Mouse (Mus musculus): ENCODE data around the gene Swap70. TPM values are rescaled to one million over a fixed set of nuclear protein-coding genes. Genes with fewer than 3 reads are reported as not detected.
A peak's percentile ranks its signal among the peaks of the same experiment; 100 is the strongest.

Swap70 gene
- total and polyA plus RNA-seq, 2 experiments from 2014 or later, result 8.5 to 9.1 TPM

DNA sequence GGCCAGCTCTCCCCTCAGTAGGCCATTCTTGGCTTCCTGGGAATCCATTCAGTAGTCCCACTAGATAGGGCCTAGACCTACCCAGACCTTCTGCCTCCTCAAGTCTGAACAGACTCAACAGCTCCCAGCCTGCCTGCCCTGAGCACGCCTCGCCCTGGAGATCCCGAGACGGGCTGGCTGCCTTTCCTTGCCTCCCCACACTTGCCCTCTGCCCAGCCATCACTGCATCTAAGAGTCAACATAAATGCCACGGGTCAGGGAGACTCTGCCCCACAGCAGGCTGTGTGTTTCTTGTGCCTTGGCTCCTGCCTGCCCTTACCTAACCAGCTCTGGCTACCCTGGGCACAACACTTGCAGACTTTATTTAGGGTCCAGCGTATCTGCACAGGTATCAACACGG is 76.6 kb downstream of the Swap70 start:
- Histone ChIP-seq H3K4me3 (ENCODE audit: low read length) (no peak overlapping the region), H3K9me3 (ENCODE audit: low read length) (no peaks in the 10 kb centered on the region), H3K4me1 (ENCODE audit: insufficient read depth, low read length) (no peaks in the 10 kb centered on the region), H3K4me2 (ENCODE audit: low read depth, low read length) (no peak overlapping the region), H3K27ac (peak overlapping the region; percentile 64; the same call in 1 of the 2 replicates), H3K9ac (replicated peaks; ENCODE audit: low read length) (no peak overlapping the region), H3K27me3 (ENCODE audit: insufficient read depth, low read length) (no peaks in the 10 kb centered on the region), H3K36me3 (ENCODE audit: insufficient read depth, low read length) (no peaks in the 10 kb centered on the region)
- no peak for TF ChIP-seq CTCF (IDR thresholded peaks at IDR 0.05; ENCODE audit: low read depth)
- WGBS, result 92% methylated on average over 7 of the region's 7 CpGs
- DNase-seq (ENCODE audit: low spot score) (no peak), ATAC-seq (no peak)

DNA sequence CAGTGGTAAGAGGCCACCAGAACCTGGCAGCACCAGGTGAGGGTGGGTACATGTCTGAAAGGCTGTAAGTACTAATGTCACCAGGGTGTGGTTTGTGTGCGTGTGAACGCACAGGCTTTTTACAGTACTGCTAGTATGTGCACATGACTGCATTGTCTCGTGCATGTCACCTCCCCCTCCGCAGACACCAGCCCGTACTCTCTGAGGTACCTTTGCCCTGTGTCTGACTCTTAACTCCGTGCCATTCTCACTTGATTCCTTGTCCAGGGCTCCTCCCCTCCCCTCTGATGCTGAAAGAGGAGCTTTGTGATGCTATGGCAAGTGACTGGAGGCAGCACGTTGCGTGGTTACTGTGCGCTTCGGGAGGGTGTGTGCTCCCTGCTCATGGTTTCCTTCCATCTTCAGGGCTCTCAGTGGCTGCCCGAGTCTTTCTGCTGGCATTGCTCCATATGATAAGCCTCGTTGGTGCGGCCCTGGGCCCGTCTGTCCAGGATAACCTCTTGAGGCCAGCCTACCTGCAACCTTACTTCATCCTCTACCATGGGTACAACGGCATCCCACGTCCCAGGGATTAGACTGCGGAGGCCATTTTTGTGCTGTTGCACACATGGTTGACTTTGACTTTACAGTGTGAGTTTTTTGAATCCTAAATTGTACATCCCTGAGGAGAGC is 77.4 kb downstream of the Swap70 start:
- H3K36me3 ChIP-seq (ENCODE audit: insufficient read depth, low read length), result no peaks in the 10 kb centered on the region
- no peaks in the 10 kb centered on the region for H3K4me1 ChIP-seq (ENCODE audit: insufficient read depth, low read length)
- DNase-seq (ENCODE audit: low spot score) (no peak), ATAC-seq (no peak)
- no peaks in the 10 kb centered on the region for H3K27me3 ChIP-seq (ENCODE audit: insufficient read depth, low read length)
- H3K4me3 ChIP-seq (ENCODE audit: low read length), result no peak overlapping the region
- TF ChIP-seq CTCF (IDR thresholded peaks at IDR 0.05; ENCODE audit: low read depth), result no peak
- no peak overlapping the region for H3K27ac ChIP-seq
- no peak overlapping the region for H3K9ac ChIP-seq (replicated peaks; ENCODE audit: low read length)
- WGBS, result 92% methylated on average over 17 of the region's 17 CpGs
- H3K4me2 ChIP-seq (ENCODE audit: low read depth, low read length), result no peak overlapping the region
- H3K9me3 ChIP-seq (ENCODE audit: low read length), result no peaks in the 10 kb centered on the region

DNA sequence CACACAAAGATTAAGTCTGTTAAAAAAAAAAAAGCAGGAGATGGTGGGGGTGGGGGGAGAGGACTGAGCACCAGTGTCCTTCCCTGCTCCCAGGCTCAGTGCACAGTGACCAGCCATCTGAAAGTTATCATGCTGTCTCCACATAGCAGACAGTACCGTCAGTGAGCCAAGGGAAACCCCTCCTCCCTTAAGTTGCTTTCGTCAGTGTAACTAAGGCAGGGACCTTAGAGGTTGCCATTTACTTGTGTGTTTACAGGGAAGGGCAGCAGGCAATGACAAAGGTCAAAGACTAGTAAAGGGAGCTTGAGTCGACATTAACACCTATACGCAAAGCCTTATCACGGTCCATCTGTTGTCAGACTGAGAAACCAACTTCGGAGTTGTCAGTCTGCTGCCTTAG is 81.4 kb downstream of the Swap70 start:
- WGBS, result 80% methylated on average over 6 of the region's 6 CpGs
- H3K9me3 ChIP-seq (ENCODE audit: low read length), result no peaks in the 10 kb centered on the region
- H3K4me1 ChIP-seq (ENCODE audit: insufficient read depth, low read length), result no peaks in the 10 kb centered on the region
- no peak overlapping the region for H3K9ac ChIP-seq (replicated peaks; ENCODE audit: low read length)
- no peak for TF ChIP-seq CTCF (IDR thresholded peaks at IDR 0.05; ENCODE audit: low read depth)
- H3K4me3 ChIP-seq (ENCODE audit: low read length), result no peak overlapping the region
- DNase-seq (ENCODE audit: low spot score) (no peak), ATAC-seq (no peak)
- no peak overlapping the region for H3K4me2 ChIP-seq (ENCODE audit: low read depth, low read length)
- H3K36me3 ChIP-seq (ENCODE audit: insufficient read depth, low read length), result peaks cover 8% of the 10 kb centered on the region; the same call in 1 of the 2 replicates
- no peaks in the 10 kb centered on the region for H3K27me3 ChIP-seq (ENCODE audit: insufficient read depth, low read length)
- H3K27ac ChIP-seq, result no peak overlapping the region

DNA sequence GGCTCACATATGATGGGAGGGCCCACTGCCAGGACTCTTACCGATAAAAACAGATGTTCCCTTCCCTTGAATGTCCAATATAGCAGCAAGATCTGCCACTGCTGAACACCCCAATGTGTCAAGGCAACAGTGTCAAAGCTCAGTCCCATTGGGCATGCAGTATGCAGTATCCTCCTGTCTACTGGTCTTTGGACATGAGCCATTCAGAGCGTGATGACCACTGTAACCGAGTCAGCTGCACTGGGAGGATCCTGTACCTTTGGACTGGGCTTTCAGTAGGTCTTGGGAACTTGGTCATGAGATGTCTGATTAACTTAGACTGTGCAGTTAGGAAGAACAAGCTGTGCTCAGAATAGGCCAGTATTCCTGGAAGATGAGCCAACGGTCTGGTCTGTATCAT is 84.0 kb downstream of the Swap70 start:
- Histone ChIP-seq H3K4me3 (ENCODE audit: low read length) (no peak overlapping the region), H3K4me2 (ENCODE audit: low read depth, low read length) (no peak overlapping the region), H3K27me3 (ENCODE audit: insufficient read depth, low read length) (no peaks in the 10 kb centered on the region), H3K4me1 (ENCODE audit: insufficient read depth, low read length) (no peaks in the 10 kb centered on the region), H3K27ac (no peak overlapping the region), H3K36me3 (ENCODE audit: insufficient read depth, low read length) (peaks cover 24% of the 10 kb centered on the region), H3K9me3 (ENCODE audit: low read length) (no peaks in the 10 kb centered on the region), H3K9ac (replicated peaks; ENCODE audit: low read length) (no peak overlapping the region)
- no peak for TF ChIP-seq CTCF (IDR thresholded peaks at IDR 0.05; ENCODE audit: low read depth)
- no peak for DNase-seq (ENCODE audit: low spot score)
- WGBS, result 85% methylated on average over 4 of the region's 4 CpGs
- ATAC-seq, result no peak

DNA sequence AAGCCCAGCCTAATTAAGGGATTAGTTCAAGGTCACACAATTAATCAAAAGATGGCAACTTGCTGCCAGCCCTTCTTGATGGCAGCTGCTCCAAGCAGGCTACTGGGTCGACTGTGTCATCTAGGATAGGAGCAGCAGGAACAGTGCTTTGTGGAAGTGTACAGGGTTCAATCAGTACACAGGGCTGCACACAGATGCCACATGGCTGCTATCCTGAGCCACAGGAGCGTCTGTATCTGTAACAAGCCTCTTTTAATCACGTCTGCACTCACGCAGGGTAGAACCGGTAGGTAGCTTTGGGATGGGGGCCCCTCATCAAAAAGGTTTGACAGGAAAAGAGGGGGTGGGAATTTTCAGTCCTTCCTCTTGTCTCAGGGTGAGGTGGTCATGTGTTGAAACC is 84.8 kb downstream of the Swap70 start:
- ATAC-seq (no peak), DNase-seq (ENCODE audit: low spot score) (no peak)
- WGBS, result 66% methylated on average over 5 of the region's 5 CpGs
- H3K9ac ChIP-seq (replicated peaks; ENCODE audit: low read length), result no peak overlapping the region
- no peak for TF ChIP-seq CTCF (IDR thresholded peaks at IDR 0.05; ENCODE audit: low read depth)
- no peak overlapping the region for H3K4me2 ChIP-seq (ENCODE audit: low read depth, low read length)
- H3K4me1 ChIP-seq (ENCODE audit: insufficient read depth, low read length), result no peaks in the 10 kb centered on the region
- H3K27me3 ChIP-seq (ENCODE audit: insufficient read depth, low read length), result no peaks in the 10 kb centered on the region
- no peaks in the 10 kb centered on the region for H3K9me3 ChIP-seq (ENCODE audit: low read length)
- no peak overlapping the region for H3K4me3 ChIP-seq (ENCODE audit: low read length)
- peaks cover 27% of the 10 kb centered on the region for H3K36me3 ChIP-seq (ENCODE audit: insufficient read depth, low read length)
- H3K27ac ChIP-seq, result no peak overlapping the region

DNA sequence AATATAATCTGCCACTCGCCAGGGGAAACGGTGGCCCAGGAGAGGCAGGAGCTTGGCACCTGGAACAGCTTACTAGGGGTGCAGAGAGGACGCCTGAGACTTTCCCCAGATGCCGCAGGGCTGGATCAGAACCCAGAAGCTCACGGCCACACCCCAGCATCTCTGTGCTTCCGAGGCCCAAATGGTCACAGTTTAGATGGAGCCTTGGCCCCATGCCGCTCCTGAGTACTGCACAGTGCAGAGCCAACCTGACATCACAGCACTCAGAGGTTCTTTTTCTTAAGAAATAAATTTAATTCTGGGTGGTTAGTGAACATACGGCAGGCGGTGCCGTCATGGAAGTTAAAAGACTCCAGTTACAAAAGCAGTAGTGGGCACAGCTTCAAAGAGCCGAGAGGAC is 86.2 kb downstream of the Swap70 start:
- Histone ChIP-seq H3K36me3 (ENCODE audit: insufficient read depth, low read length) (peaks cover 41% of the 10 kb centered on the region), H3K4me3 (ENCODE audit: low read length) (no peak overlapping the region), H3K4me2 (ENCODE audit: low read depth, low read length) (no peak overlapping the region), H3K27ac (no peak overlapping the region), H3K9ac (replicated peaks; ENCODE audit: low read length) (no peak overlapping the region), H3K27me3 (ENCODE audit: insufficient read depth, low read length) (no peaks in the 10 kb centered on the region), H3K4me1 (ENCODE audit: insufficient read depth, low read length) (no peaks in the 10 kb centered on the region), H3K9me3 (ENCODE audit: low read length) (no peaks in the 10 kb centered on the region)
- DNase-seq (ENCODE audit: low spot score) (no peak), ATAC-seq (no peak)
- TF ChIP-seq CTCF (IDR thresholded peaks at IDR 0.05; ENCODE audit: low read depth), result no peak
- 87% methylated on average over 11 of the region's 11 CpGs for WGBS

DNA sequence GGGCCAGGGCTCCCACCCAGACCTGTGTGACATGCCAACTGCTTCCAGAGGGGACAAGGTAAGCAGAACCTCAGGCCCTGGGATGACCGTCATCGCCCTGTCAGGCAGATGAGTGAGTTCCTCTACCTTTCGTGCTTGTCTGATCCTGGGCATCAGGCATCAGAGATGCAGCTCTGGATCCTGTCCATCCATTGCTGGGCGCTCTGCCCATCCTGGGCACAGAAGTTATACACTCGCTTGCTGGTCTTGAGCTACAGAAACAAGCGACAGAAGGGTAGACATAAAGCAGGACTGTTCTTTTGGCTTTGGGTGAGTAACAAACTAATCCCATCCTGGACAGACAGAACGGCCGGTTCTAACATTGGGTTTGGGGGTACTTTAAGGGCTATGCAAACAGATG is 87.7 kb downstream of the Swap70 start:
- Histone ChIP-seq H3K9ac (replicated peaks; ENCODE audit: low read length) (no peak overlapping the region), H3K27ac (no peak overlapping the region), H3K4me2 (ENCODE audit: low read depth, low read length) (no peak overlapping the region), H3K4me1 (ENCODE audit: insufficient read depth, low read length) (no peaks in the 10 kb centered on the region), H3K4me3 (ENCODE audit: low read length) (no peak overlapping the region), H3K27me3 (ENCODE audit: insufficient read depth, low read length) (no peaks in the 10 kb centered on the region), H3K9me3 (ENCODE audit: low read length) (no peaks in the 10 kb centered on the region), H3K36me3 (ENCODE audit: insufficient read depth, low read length) (peaks cover 47% of the 10 kb centered on the region)
- DNase-seq (ENCODE audit: low spot score) (no peak), ATAC-seq (no peak)
- no peak for TF ChIP-seq CTCF (IDR thresholded peaks at IDR 0.05; ENCODE audit: low read depth)
- 75% methylated on average over 8 of the region's 8 CpGs for WGBS

All from hindbrain, postnatal 0 days (tissue).